ENCODE assay signal across 8 mouse cellular contexts in the genomic region with DNA sequence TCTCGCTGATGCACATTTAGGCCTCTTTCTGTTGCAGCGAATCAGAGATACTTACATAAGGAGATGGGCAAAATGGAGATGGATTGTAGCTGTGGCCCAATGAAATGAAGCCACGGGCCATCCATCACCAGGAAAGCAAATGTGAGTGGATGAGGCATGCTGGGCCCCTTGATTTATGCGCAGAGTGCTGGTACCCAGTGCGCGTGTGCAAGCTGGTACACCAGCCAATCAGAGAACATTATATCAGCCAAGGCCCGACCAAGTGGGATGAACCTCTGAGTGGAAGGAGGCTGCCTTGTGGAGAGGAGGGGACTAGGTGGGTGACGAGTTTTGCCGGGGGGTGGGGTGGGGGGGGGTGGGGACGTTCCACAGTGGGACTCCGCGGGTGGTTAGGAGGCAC. TPM values are rescaled to one million over a fixed set of nuclear protein-coding genes. Genes with fewer than 3 reads are reported as not detected.
DNase-seq lines count a peak whose midpoint lies in the region; ATAC-seq lines count a peak whose summit lies in the region.
"Not testable (repeated sequence)": the region's sequence is repeated elsewhere in the genome, so short reads cannot be mapped to it uniquely, and the experiment has no call there.
"Had no signal": no experiment of that assay in that cellular context is flagged by ENCODE, and none has a peak within 500 bp of the region (broad histone marks: within the 10 kb centered on the region; RNA-seq: fewer than 3 reads in every experiment).

A gene (plus strand): TSS at position 274 of the 400 bp plus-strand sequence.

- H3K9me3 ChIP-seq in embryonic facial prominence, embryonic 11.5 days (replicated peaks; ENCODE audit: control insufficient read depth, low read length); limb, embryonic 12.5 days; midbrain, embryonic 11.5 days (ENCODE audit: control insufficient read depth, low read length): not testable (repeated sequence)

- peak; percentile 4 for DNase-seq in adrenal gland, adult 2 months
- DNase-seq in embryonic facial prominence, embryonic 11.5 days (ENCODE audit: low spot score); midbrain, embryonic 11.5 days (ENCODE audit: low spot score, missing footprints): not testable (repeated sequence)
- peak; percentile 0 for DNase-seq in heart, adult 8-10 months (ENCODE audit: low spot score)
- DNase-seq in kidney, adult 11 months, result peak; percentile 27
- DNase-seq in right cerebral cortex, postnatal 25 days, result peak; percentile 5

- H3K9ac ChIP-seq in embryonic facial prominence, embryonic 11.5 days (replicated peaks; ENCODE audit: low read length); limb, embryonic 12.5 days (replicated peaks); midbrain, embryonic 11.5 days (ENCODE audit: low read length): not testable (repeated sequence)

- not testable (repeated sequence) for H3K4me3 ChIP-seq in embryonic facial prominence, embryonic 11.5 days (ENCODE audit: low read depth, low read length); limb, embryonic 12.5 days (replicated peaks); midbrain, embryonic 11.5 days (ENCODE audit: low read depth, low read length)

- 70% methylated on average over 9 of the region's 12 CpGs for WGBS in embryonic facial prominence, embryonic 11.5 days
- WGBS in limb, embryonic 12.5 days, result 78% methylated on average over 12 of the region's 12 CpGs
- 86% methylated on average over 12 of the region's 12 CpGs for WGBS in midbrain, embryonic 11.5 days

- H3K27me3 ChIP-seq in embryonic facial prominence, embryonic 11.5 days (ENCODE audit: control insufficient read depth, insufficient read depth, low read length); limb, embryonic 12.5 days; midbrain, embryonic 11.5 days (ENCODE audit: control insufficient read depth, insufficient read depth, low read length): not testable (repeated sequence)

- not testable (repeated sequence) for ATAC-seq in embryonic facial prominence, embryonic 11.5 days (replicated peaks; ENCODE audit: insufficient number of reproducible peaks, low FRiP score, low TSS enrichment, low read depth); limb, embryonic 12.5 days (ENCODE audit: insufficient number of reproducible peaks, insufficient read depth, low FRiP score, low TSS enrichment, low read depth)
- ATAC-seq in midbrain, embryonic 11.5 days (ENCODE audit: low FRiP score), result peak; percentile 35; the same call in 1 of the 2 replicates

- H3K4me2 ChIP-seq in embryonic facial prominence, embryonic 11.5 days (ENCODE audit: low read depth, low read length); limb, embryonic 12.5 days; midbrain, embryonic 11.5 days: not testable (repeated sequence)

- not testable (repeated sequence) for H3K4me1 ChIP-seq in embryonic facial prominence, embryonic 11.5 days (ENCODE audit: control insufficient read depth, insufficient read depth, low read length); limb, embryonic 12.5 days (replicated peaks); midbrain, embryonic 11.5 days (ENCODE audit: control insufficient read depth, insufficient read depth, low read length)

- H3K36me3 ChIP-seq in embryonic facial prominence, embryonic 11.5 days (replicated peaks; ENCODE audit: control insufficient read depth, insufficient read depth, low read depth, low read length); limb, embryonic 12.5 days; midbrain, embryonic 11.5 days (ENCODE audit: control insufficient read depth, insufficient read depth, low read length): not testable (repeated sequence)

- not testable (repeated sequence) for H3K27ac ChIP-seq in embryonic facial prominence, embryonic 11.5 days (replicated peaks; ENCODE audit: low read depth, low read length); limb, embryonic 12.5 days; midbrain, embryonic 11.5 days (ENCODE audit: low read depth, low read length)

RNA-seq across cellular contexts. Expression of the gene that starts here (rescaled TPM):
- 10 to 100 TPM in 1 of 2 experiments, 1 to 10 TPM in 1; 1.8 to 10.8 TPM for total RNA-seq in adrenal gland, adult 2 months (2021)
- 0.17 and 0.19 TPM in 2 replicates for polyA plus RNA-seq in adrenal gland, adult 2 months (2012; rRNA removed)
- 13.0 and 13.8 TPM in 2 replicates for polyA plus RNA-seq in embryonic facial prominence, embryonic 11.5 days (2014; fragmentation: Nextera tagmentation; extraction: Ambion mirVana)
- total RNA-seq in heart, adult 8-10 months (2022), result 1 to 10 TPM in 2 of 4 experiments, under 1 TPM in 2; 0.27 to 1.8 (median 1.2) TPM
- 14.4 and 15.3 TPM in 2 replicates for polyA plus RNA-seq in limb, embryonic 12.5 days (2016; fragmentation: Nextera tagmentation; extraction: Ambion mirVana)
- 16.1 and 18.9 TPM in 2 replicates for polyA plus RNA-seq in midbrain, embryonic 11.5 days (2014; fragmentation: Nextera tagmentation; extraction: Ambion mirVana)
- total RNA-seq: liver, adult 2 months had no signal
- polyA plus RNA-seq: liver, adult 2 months had no signal

Comparison
In these comparisons a context has a peak if more than half of its experiments do, and no peak if none do; other contexts are left out.
1. RNA of the gene that starts here (polyA plus RNA-seq): 16.1 to 18.9 TPM in midbrain, embryonic 11.5 days, 14.4 to 15.3 TPM in limb, embryonic 12.5 days and 13.0 to 13.8 TPM in embryonic facial prominence, embryonic 11.5 days; 0.17 to 0.19 TPM in adrenal gland, adult 2 months; every median in the first group is over 10 times any median in the second.